Mouse (Mus musculus): ENCODE data around the gene Gm5678. TPM values are rescaled to one million over a fixed set of nuclear protein-coding genes. Genes with fewer than 3 reads are reported as not detected.

Gene Gm5678
- polyA plus RNA-seq, 1 experiment = not detected

DNA sequence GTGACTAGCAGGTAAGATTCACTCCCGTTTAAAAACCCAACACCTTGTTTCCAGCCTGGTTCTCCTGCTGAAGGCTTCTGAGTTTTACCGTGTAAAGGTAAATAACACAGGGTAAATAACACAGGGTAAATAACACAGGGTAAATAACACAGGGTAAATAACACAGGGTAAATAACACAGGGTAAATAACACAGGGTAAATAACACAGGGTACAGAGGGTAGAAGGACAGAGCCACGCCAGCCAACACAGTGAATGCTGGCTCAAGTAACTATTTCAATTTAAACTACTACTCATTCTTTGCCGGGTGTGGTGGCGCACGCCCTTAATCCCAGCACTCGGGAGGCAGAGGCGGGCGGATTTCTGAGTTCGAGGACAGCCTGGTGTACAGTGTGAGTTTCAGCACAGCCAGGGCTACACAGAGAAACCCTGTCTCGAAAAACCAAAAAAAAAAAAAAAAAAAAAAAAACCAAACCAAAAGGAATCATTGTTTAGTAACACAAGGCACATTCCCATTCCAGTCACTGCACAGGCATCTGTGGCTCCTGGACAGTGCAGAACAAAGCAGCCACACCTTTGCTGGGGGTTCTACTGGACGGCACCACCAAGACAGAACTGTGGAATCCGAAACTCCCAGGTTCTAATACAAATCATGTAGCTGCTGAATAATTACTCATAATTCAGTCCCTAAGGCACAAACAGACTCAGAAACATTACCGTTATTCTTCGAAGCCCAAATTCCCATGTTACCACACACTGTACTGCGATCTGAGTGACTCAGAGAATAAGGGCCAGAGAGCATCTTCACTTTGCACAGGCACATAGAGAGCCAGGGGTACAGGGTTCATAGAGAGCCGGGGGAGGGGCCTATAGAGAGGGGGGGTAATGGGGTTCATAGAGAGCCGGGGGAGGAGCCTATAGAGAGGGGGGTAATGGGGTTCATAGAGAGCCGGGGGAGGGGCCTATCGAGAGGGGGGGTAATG, 36.2 kb upstream of the Gm5678 start:
- H3K4me3 ChIP-seq (replicated peaks; ENCODE audit: control insufficient read depth, low read depth, low read length) = no peak overlapping the region
- TF ChIP-seq CTCF (IDR thresholded peaks at IDR 0.05; ENCODE audit: control insufficient read depth, insufficient read depth, low read length) (no peak), POLR2A (IDR thresholded peaks at IDR 0.05; ENCODE audit: borderline replicate concordance, control insufficient read depth, low read depth, low read length) (no peak)
- no peak overlapping the region for H3K27ac ChIP-seq (ENCODE audit: control insufficient read depth, insufficient read depth, low read depth, low read length, poor library complexity)
- no peaks in the 10 kb centered on the region for H3K4me1 ChIP-seq (ENCODE audit: control insufficient read depth, insufficient read depth, low read length)
- 82% methylated on average over 20 of the region's 20 CpGs for WGBS

DNA sequence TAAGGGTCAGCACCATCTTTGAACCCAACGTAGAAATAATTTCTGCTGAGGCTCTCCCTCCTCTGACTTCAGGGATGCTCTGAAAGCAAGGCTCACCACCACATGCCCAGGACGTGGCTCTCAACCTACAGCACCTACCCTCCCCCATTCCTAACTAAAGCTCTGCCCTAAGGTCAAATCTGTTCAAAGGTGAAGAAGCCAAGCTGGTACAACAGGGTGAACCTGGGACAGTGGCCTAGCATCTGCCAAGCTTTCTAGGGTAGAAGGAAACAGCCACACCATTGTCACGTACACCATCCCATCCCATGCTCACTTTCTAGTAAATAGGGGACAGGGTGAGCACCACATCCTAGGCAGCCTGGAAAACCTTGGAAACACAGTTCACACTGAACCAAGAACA, 35.2 kb upstream of the Gm5678 start:
- WGBS = 89% methylated on average over 3 of the region's 3 CpGs
- Histone ChIP-seq H3K4me1 (ENCODE audit: control insufficient read depth, insufficient read depth, low read length) (no peaks in the 10 kb centered on the region), H3K27ac (ENCODE audit: control insufficient read depth, insufficient read depth, low read depth, low read length, poor library complexity) (no peak overlapping the region), H3K4me3 (replicated peaks; ENCODE audit: control insufficient read depth, low read depth, low read length) (no peak overlapping the region)
- no peak for TF ChIP-seq POLR2A (IDR thresholded peaks at IDR 0.05; ENCODE audit: borderline replicate concordance, control insufficient read depth, low read depth, low read length)
- TF ChIP-seq CTCF (IDR thresholded peaks at IDR 0.05; ENCODE audit: control insufficient read depth, insufficient read depth, low read length) = no peak

GRCm38 (mm10) chr16:93593406-93593805, 34.5 kb upstream of the Gm5678 start:
- TF ChIP-seq CTCF (IDR thresholded peaks at IDR 0.05; ENCODE audit: control insufficient read depth, insufficient read depth, low read length) = no peak
- TF ChIP-seq POLR2A (IDR thresholded peaks at IDR 0.05; ENCODE audit: borderline replicate concordance, control insufficient read depth, low read depth, low read length) = no peak
- H3K27ac ChIP-seq (ENCODE audit: control insufficient read depth, insufficient read depth, low read depth, low read length, poor library complexity) = no peak overlapping the region
- 72% methylated on average over 8 of the region's 8 CpGs for WGBS

DNA sequence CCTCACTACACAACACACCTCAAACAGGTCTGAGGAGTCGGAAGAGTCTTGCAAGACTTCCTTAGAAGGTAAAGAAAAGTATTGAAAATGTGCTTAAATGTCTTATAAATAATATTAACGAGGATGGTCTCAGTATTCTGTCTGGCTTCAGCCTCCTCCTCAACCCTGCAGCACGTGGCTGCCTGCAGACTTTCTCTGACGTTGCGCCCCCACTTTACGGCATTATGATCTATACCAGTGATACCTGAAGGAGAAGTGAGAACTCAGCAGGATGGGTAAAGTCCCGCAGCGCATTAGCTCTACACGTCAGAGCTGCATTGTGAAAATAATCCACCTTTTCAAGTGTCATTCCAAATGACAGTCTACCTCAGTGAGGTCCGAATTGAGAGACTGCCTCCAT, 33.4 kb upstream of the Gm5678 start:
- 88% methylated on average over 10 of the region's 10 CpGs for WGBS

More at GRCm38 (mm10) chr16:93593406-93593805, 34.5 kb upstream of the Gm5678 start:
- Histone ChIP-seq H3K4me1 (ENCODE audit: control insufficient read depth, insufficient read depth, low read length) (no peaks in the 10 kb centered on the region), H3K4me3 (replicated peaks; ENCODE audit: control insufficient read depth, low read depth, low read length) (no peak overlapping the region)

GRCm38 (mm10) chr16:93595766-93596165, 32.1 kb upstream of the Gm5678 start:
- Histone ChIP-seq H3K4me3 (replicated peaks; ENCODE audit: control insufficient read depth, low read depth, low read length) (no peak overlapping the region), H3K27ac (ENCODE audit: control insufficient read depth, insufficient read depth, low read depth, low read length, poor library complexity) (no peak overlapping the region), H3K4me1 (ENCODE audit: control insufficient read depth, insufficient read depth, low read length) (no peaks in the 10 kb centered on the region)
- no peak for TF ChIP-seq POLR2A (IDR thresholded peaks at IDR 0.05; ENCODE audit: borderline replicate concordance, control insufficient read depth, low read depth, low read length)
- TF ChIP-seq CTCF (IDR thresholded peaks at IDR 0.05; ENCODE audit: control insufficient read depth, insufficient read depth, low read length) = no peak
- WGBS = 85% methylated on average over 5 of the region's 5 CpGs

More for the DNA sequence above, 33.4 kb upstream of the Gm5678 start:
- Histone ChIP-seq H3K4me1 (ENCODE audit: control insufficient read depth, insufficient read depth, low read length) (no peaks in the 10 kb centered on the region), H3K27ac (ENCODE audit: control insufficient read depth, insufficient read depth, low read depth, low read length, poor library complexity) (no peak overlapping the region), H3K4me3 (replicated peaks; ENCODE audit: control insufficient read depth, low read depth, low read length) (no peak overlapping the region)
- TF ChIP-seq POLR2A (IDR thresholded peaks at IDR 0.05; ENCODE audit: borderline replicate concordance, control insufficient read depth, low read depth, low read length) = no peak
- no peak for TF ChIP-seq CTCF (IDR thresholded peaks at IDR 0.05; ENCODE audit: control insufficient read depth, insufficient read depth, low read length)

- 87% methylated on average over 7 of the region's 7 CpGs for WGBS
- TF ChIP-seq CTCF (IDR thresholded peaks at IDR 0.05; ENCODE audit: control insufficient read depth, insufficient read depth, low read length) = no peak
- TF ChIP-seq POLR2A (IDR thresholded peaks at IDR 0.05; ENCODE audit: borderline replicate concordance, control insufficient read depth, low read depth, low read length) = no peak
- H3K4me3 ChIP-seq (replicated peaks; ENCODE audit: control insufficient read depth, low read depth, low read length) = no peak overlapping the region
- no peaks in the 10 kb centered on the region for H3K4me1 ChIP-seq (ENCODE audit: control insufficient read depth, insufficient read depth, low read length)
- no peak overlapping the region for H3K27ac ChIP-seq (ENCODE audit: control insufficient read depth, insufficient read depth, low read depth, low read length, poor library complexity)
Observed at GRCm38 (mm10) chr16:93596807-93597206, 31.1 kb upstream of the Gm5678 start.

- Histone ChIP-seq H3K4me1 (ENCODE audit: control insufficient read depth, insufficient read depth, low read length) (no peaks in the 10 kb centered on the region), H3K27ac (ENCODE audit: control insufficient read depth, insufficient read depth, low read depth, low read length, poor library complexity) (no peak overlapping the region), H3K4me3 (replicated peaks; ENCODE audit: control insufficient read depth, low read depth, low read length) (no peak overlapping the region)
- no peak for TF ChIP-seq CTCF (IDR thresholded peaks at IDR 0.05; ENCODE audit: control insufficient read depth, insufficient read depth, low read length)
- no peak for TF ChIP-seq POLR2A (IDR thresholded peaks at IDR 0.05; ENCODE audit: borderline replicate concordance, control insufficient read depth, low read depth, low read length)
- WGBS = 86% methylated on average over 9 of the region's 9 CpGs
Observed at GRCm38 (mm10) chr16:93597551-93597950, 30.3 kb upstream of the Gm5678 start.

- Histone ChIP-seq H3K4me1 (ENCODE audit: control insufficient read depth, insufficient read depth, low read length) (no peaks in the 10 kb centered on the region), H3K27ac (ENCODE audit: control insufficient read depth, insufficient read depth, low read depth, low read length, poor library complexity) (no peak overlapping the region), H3K4me3 (replicated peaks; ENCODE audit: control insufficient read depth, low read depth, low read length) (no peak overlapping the region)
- TF ChIP-seq CTCF (IDR thresholded peaks at IDR 0.05; ENCODE audit: control insufficient read depth, insufficient read depth, low read length) (no peak), POLR2A (IDR thresholded peaks at IDR 0.05; ENCODE audit: borderline replicate concordance, control insufficient read depth, low read depth, low read length) (no peak)
- WGBS = 70% methylated on average over 6 of the region's 6 CpGs
Observed at GRCm38 (mm10) chr16:93599461-93599860, 28.4 kb upstream of the Gm5678 start.

Data from bone marrow, adult 2 months (tissue).